Mouse (Mus musculus) spleen, adult 18-20 months (tissue): ENCODE measurements around the gene Rbm33.

Experiments
- DNase-seq, 2 experiments: peaks; one replicate each; pipeline ENCODE4 v3.0.0; 2022; ENCODE audit warnings: mixed read lengths in 2 of 2

Gene Rbm33

GRCm38 (mm10) chr5:28414076-28414475 is 97.2 kb downstream of the Rbm33 start:
- no peak for DNase-seq

GRCm38 (mm10) chr5:28416029-28416428 is 99.1 kb downstream of the Rbm33 start:
- DNase-seq = no peak

GRCm38 (mm10) chr5:28418734-28419133 is 101.8 kb downstream of the Rbm33 start:
- no peak for DNase-seq

GRCm38 (mm10) chr5:28419640-28420265 is 102.8 kb downstream of the Rbm33 start:
- DNase-seq = no peak

GRCm38 (mm10) chr5:28423781-28424180 is 106.9 kb downstream of the Rbm33 start:
- no peak for DNase-seq

GRCm38 (mm10) chr5:28425926-28426325 is 109.0 kb downstream of the Rbm33 start:
- no peak for DNase-seq

GRCm38 (mm10) chr5:28450126-28450890 is 133.4 kb downstream of the Rbm33 start:
- DNase-seq = no peak

- DNase-seq = peak; percentile 24 to 72
Observed at GRCm38 (mm10) chr5:28451053-28451638, 134.2 kb downstream of the Rbm33 start.

- DNase-seq = no peak
Observed at GRCm38 (mm10) chr5:28453086-28453485, 136.2 kb downstream of the Rbm33 start.

GRCm38 (mm10) chr5:28453523-28453922 is 136.6 kb downstream of the Rbm33 start:
- DNase-seq = no peak

GRCm38 (mm10) chr5:28454546-28454945 is 137.6 kb downstream of the Rbm33 start:
- DNase-seq = no peak

- DNase-seq = no peak
Observed at GRCm38 (mm10) chr5:28455721-28456120, 138.8 kb downstream of the Rbm33 start.

GRCm38 (mm10) chr5:28456366-28456765 is 139.4 kb downstream of the Rbm33 start:
- no peak for DNase-seq

GRCm38 (mm10) chr5:28457921-28458641 is 141.2 kb downstream of the Rbm33 start:
- DNase-seq = no peak

GRCm38 (mm10) chr5:28458821-28459240 is 141.9 kb downstream of the Rbm33 start:
- DNase-seq = no peak

GRCm38 (mm10) chr5:28459456-28460225 is 142.7 kb downstream of the Rbm33 start:
- DNase-seq = no peak

GRCm38 (mm10) chr5:28460556-28461350 is 143.8 kb downstream of the Rbm33 start:
- DNase-seq = no peak

- DNase-seq = no peak
Observed at GRCm38 (mm10) chr5:28461376-28461775, 144.5 kb downstream of the Rbm33 start.

- DNase-seq = no peak
Observed at GRCm38 (mm10) chr5:28462741-28463590, 146.0 kb downstream of the Rbm33 start.

- no peak for DNase-seq
Observed at GRCm38 (mm10) chr5:28463656-28464055, 146.7 kb downstream of the Rbm33 start.
